Mouse (Mus musculus): ENCODE data around the gene Slc19a3. TPM values are rescaled to one million over a fixed set of nuclear protein-coding genes. Genes with fewer than 3 reads are reported as not detected.

Gene Slc19a3
- polyA plus RNA-seq (2014; fragmentation: Nextera tagmentation; extraction: Ambion mirVana) = 0.41 and 0.72 TPM in 2 replicates

- Histone ChIP-seq H3K4me2 (ENCODE audit: low read depth) (peak within 1 kb of the TSS; percentile 60), H3K9ac (ENCODE audit: low read length) (peak within 1 kb of the TSS; percentile 52), H3K4me3 (ENCODE audit: low read depth, low read length) (peak within 1 kb of the TSS; percentile 38), H3K36me3 (ENCODE audit: control insufficient read depth, insufficient read depth, low read length) (no peaks in the 10 kb centered on the region), H3K4me1 (ENCODE audit: control insufficient read depth, insufficient read depth, low read length) (0 out of 2 replicates have a peak, but pooled peaks cover 2% of the 10 kb centered on the region), H3K9me3 (ENCODE audit: control insufficient read depth, low read length) (no peaks in the 10 kb centered on the region), H3K27me3 (ENCODE audit: control insufficient read depth, insufficient read depth, low read length) (no peaks in the 10 kb centered on the region), H3K27ac (ENCODE audit: low read depth, low read length) (no peak within 1 kb of the TSS)
- DNase-seq (ENCODE audit: low spot score) = peak; percentile 57
- peak; percentile 88 for ATAC-seq (ENCODE audit: insufficient read depth, low FRiP score, low TSS enrichment)
- WGBS = under 1% methylated on average over 25 of the region's 25 CpGs
These were observed at the start of gene Slc19a3 for GRCm38 (mm10) chr1:83038109-83038672. TSS of gene Slc19a3 (minus strand) at chr1:83038448.

GRCm38 (mm10) chr1:83084790-83085189 lies 46.5 kb upstream of the Slc19a3 start:
- no peak overlapping the region for H3K9ac ChIP-seq (ENCODE audit: low read length)
- H3K9me3 ChIP-seq (ENCODE audit: control insufficient read depth, low read length) = no peaks in the 10 kb centered on the region
- H3K27me3 ChIP-seq (ENCODE audit: control insufficient read depth, insufficient read depth, low read length) = no peaks in the 10 kb centered on the region
- no peak overlapping the region for H3K27ac ChIP-seq (ENCODE audit: low read depth, low read length)
- WGBS = 91% methylated on average over 2 of the region's 2 CpGs
- H3K4me3 ChIP-seq (ENCODE audit: low read depth, low read length) = no peak overlapping the region
- H3K4me1 ChIP-seq (ENCODE audit: control insufficient read depth, insufficient read depth, low read length) = no peaks in the 10 kb centered on the region
- no peak overlapping the region for H3K4me2 ChIP-seq (ENCODE audit: low read depth)
- H3K36me3 ChIP-seq (ENCODE audit: control insufficient read depth, insufficient read depth, low read length) = no peaks in the 10 kb centered on the region
- ATAC-seq (ENCODE audit: insufficient read depth, low FRiP score, low TSS enrichment) = no peak
- DNase-seq (ENCODE audit: low spot score) = no peak

GRCm38 (mm10) chr1:83077016-83077415 lies 38.8 kb upstream of the Slc19a3 start:
- ATAC-seq (ENCODE audit: insufficient read depth, low FRiP score, low TSS enrichment) (no peak), DNase-seq (ENCODE audit: low spot score) (no peak)
- 87% methylated on average over 6 of the region's 6 CpGs for WGBS
- Histone ChIP-seq H3K27me3 (ENCODE audit: control insufficient read depth, insufficient read depth, low read length) (no peaks in the 10 kb centered on the region), H3K9ac (ENCODE audit: low read length) (no peak overlapping the region), H3K9me3 (ENCODE audit: control insufficient read depth, low read length) (no peaks in the 10 kb centered on the region), H3K4me1 (ENCODE audit: control insufficient read depth, insufficient read depth, low read length) (no peaks in the 10 kb centered on the region), H3K36me3 (ENCODE audit: control insufficient read depth, insufficient read depth, low read length) (no peaks in the 10 kb centered on the region), H3K4me2 (ENCODE audit: low read depth) (no peak overlapping the region), H3K4me3 (ENCODE audit: low read depth, low read length) (no peak overlapping the region), H3K27ac (ENCODE audit: low read depth, low read length) (no peak overlapping the region)

- WGBS = 47% methylated on average over 11 of the region's 11 CpGs
- ATAC-seq (ENCODE audit: insufficient read depth, low FRiP score, low TSS enrichment) = peak; percentile 75
- no peaks in the 10 kb centered on the region for H3K36me3 ChIP-seq (ENCODE audit: control insufficient read depth, insufficient read depth, low read length)
- H3K27ac ChIP-seq (ENCODE audit: low read depth, low read length) = no peak overlapping the region
- H3K4me1 ChIP-seq (ENCODE audit: control insufficient read depth, insufficient read depth, low read length) = no peaks in the 10 kb centered on the region
- no peak overlapping the region for H3K4me3 ChIP-seq (ENCODE audit: low read depth, low read length)
- DNase-seq (ENCODE audit: low spot score) = peak; percentile 52
- no peaks in the 10 kb centered on the region for H3K9me3 ChIP-seq (ENCODE audit: control insufficient read depth, low read length)
- no peaks in the 10 kb centered on the region for H3K27me3 ChIP-seq (ENCODE audit: control insufficient read depth, insufficient read depth, low read length)
- H3K4me2 ChIP-seq (ENCODE audit: low read depth) = peak overlapping the region; percentile 17; the same call in 1 of the 2 replicates
- H3K9ac ChIP-seq (ENCODE audit: low read length) = no peak overlapping the region
These were observed 38.1 kb upstream of the Slc19a3 start for GRCm38 (mm10) chr1:83076190-83076917.

GRCm38 (mm10) chr1:83075526-83076189 lies 37.4 kb upstream of the Slc19a3 start:
- H3K4me2 ChIP-seq (ENCODE audit: low read depth) = peak overlapping the region; percentile 17; the same call in 1 of the 2 replicates
- no peaks in the 10 kb centered on the region for H3K9me3 ChIP-seq (ENCODE audit: control insufficient read depth, low read length)
- ATAC-seq (ENCODE audit: insufficient read depth, low FRiP score, low TSS enrichment) = no peak
- H3K4me3 ChIP-seq (ENCODE audit: low read depth, low read length) = no peak overlapping the region
- WGBS = 45% methylated on average over 15 of the region's 15 CpGs
- H3K36me3 ChIP-seq (ENCODE audit: control insufficient read depth, insufficient read depth, low read length) = no peaks in the 10 kb centered on the region
- no peak overlapping the region for H3K9ac ChIP-seq (ENCODE audit: low read length)
- no peaks in the 10 kb centered on the region for H3K4me1 ChIP-seq (ENCODE audit: control insufficient read depth, insufficient read depth, low read length)
- H3K27me3 ChIP-seq (ENCODE audit: control insufficient read depth, insufficient read depth, low read length) = no peaks in the 10 kb centered on the region
- DNase-seq (ENCODE audit: low spot score) = no peak
- no peak overlapping the region for H3K27ac ChIP-seq (ENCODE audit: low read depth, low read length)

GRCm38 (mm10) chr1:83067205-83067604 lies 29.0 kb upstream of the Slc19a3 start:
- 90% methylated on average over 10 of the region's 10 CpGs for WGBS
- Histone ChIP-seq H3K27ac (ENCODE audit: low read depth, low read length) (no peak overlapping the region), H3K4me3 (ENCODE audit: low read depth, low read length) (no peak overlapping the region), H3K9ac (ENCODE audit: low read length) (no peak overlapping the region), H3K27me3 (ENCODE audit: control insufficient read depth, insufficient read depth, low read length) (no peaks in the 10 kb centered on the region), H3K9me3 (ENCODE audit: control insufficient read depth, low read length) (no peaks in the 10 kb centered on the region), H3K36me3 (ENCODE audit: control insufficient read depth, insufficient read depth, low read length) (no peaks in the 10 kb centered on the region), H3K4me1 (ENCODE audit: control insufficient read depth, insufficient read depth, low read length) (no peaks in the 10 kb centered on the region), H3K4me2 (ENCODE audit: low read depth) (no peak overlapping the region)
- ATAC-seq (ENCODE audit: insufficient read depth, low FRiP score, low TSS enrichment) (no peak), DNase-seq (ENCODE audit: low spot score) (no peak)

GRCm38 (mm10) chr1:83066577-83066976 lies 28.3 kb upstream of the Slc19a3 start:
- no peak overlapping the region for H3K27ac ChIP-seq (ENCODE audit: low read depth, low read length)
- no peak overlapping the region for H3K9ac ChIP-seq (ENCODE audit: low read length)
- DNase-seq (ENCODE audit: low spot score) (no peak), ATAC-seq (ENCODE audit: insufficient read depth, low FRiP score, low TSS enrichment) (no peak)
- no peaks in the 10 kb centered on the region for H3K27me3 ChIP-seq (ENCODE audit: control insufficient read depth, insufficient read depth, low read length)
- no peaks in the 10 kb centered on the region for H3K9me3 ChIP-seq (ENCODE audit: control insufficient read depth, low read length)
- WGBS = 96% methylated on average over 4 of the region's 4 CpGs
- no peaks in the 10 kb centered on the region for H3K36me3 ChIP-seq (ENCODE audit: control insufficient read depth, insufficient read depth, low read length)
- no peaks in the 10 kb centered on the region for H3K4me1 ChIP-seq (ENCODE audit: control insufficient read depth, insufficient read depth, low read length)
- H3K4me3 ChIP-seq (ENCODE audit: low read depth, low read length) = no peak overlapping the region
- H3K4me2 ChIP-seq (ENCODE audit: low read depth) = no peak overlapping the region

- Histone ChIP-seq H3K27ac (ENCODE audit: low read depth, low read length) (no peak overlapping the region), H3K9me3 (ENCODE audit: control insufficient read depth, low read length) (no peaks in the 10 kb centered on the region), H3K9ac (ENCODE audit: low read length) (no peak overlapping the region), H3K36me3 (ENCODE audit: control insufficient read depth, insufficient read depth, low read length) (no peaks in the 10 kb centered on the region), H3K4me3 (ENCODE audit: low read depth, low read length) (no peak overlapping the region), H3K27me3 (ENCODE audit: control insufficient read depth, insufficient read depth, low read length) (no peaks in the 10 kb centered on the region), H3K4me2 (ENCODE audit: low read depth) (no peak overlapping the region), H3K4me1 (ENCODE audit: control insufficient read depth, insufficient read depth, low read length) (no peaks in the 10 kb centered on the region)
- no peak for ATAC-seq (ENCODE audit: insufficient read depth, low FRiP score, low TSS enrichment)
- WGBS = 27% methylated on average over 3 of the region's 3 CpGs
- peak; percentile 24 for DNase-seq (ENCODE audit: low spot score)
These were observed 26.6 kb upstream of the Slc19a3 start for GRCm38 (mm10) chr1:83064851-83065250.
